Mouse (Mus musculus) liver, embryonic 14.5 days (tissue): Measurements from ENCODE around the gene Gm5737.

Experiments
- CTCF ChIP-seq: IDR thresholded peaks from 2 replicates; pipeline ENCODE4 v1.5.1; 2016; ENCODE audit warnings: antibody characterized with exemption, low read depth, control low read depth
- EP300 ChIP-seq: IDR thresholded peaks from 2 replicates; pipeline ENCODE4 v1.6.1; 2016; ENCODE audit warnings: antibody characterized with exemption, low read depth

DNA sequence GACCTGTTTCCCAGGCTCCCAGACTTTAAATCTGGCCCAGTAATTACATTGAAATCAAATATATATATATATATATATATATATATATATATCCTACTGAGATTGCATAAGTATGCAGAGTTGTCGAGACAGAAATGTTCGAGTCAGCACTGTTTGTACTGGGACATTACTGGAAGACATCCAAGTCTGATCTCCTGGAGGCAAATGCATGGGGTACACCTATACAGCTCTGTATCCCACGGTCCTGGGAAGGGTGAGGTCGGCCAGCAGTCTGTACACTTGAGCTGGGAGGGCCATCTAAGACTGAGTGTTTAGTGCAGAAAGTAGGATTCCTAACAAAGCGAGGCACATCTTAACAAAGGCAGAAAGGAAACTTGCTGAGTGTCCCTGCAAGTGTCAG lies 57.7 kb downstream of the Gm5737 start:
- TF ChIP-seq CTCF (no peak), EP300 (no peak)
